Mouse (Mus musculus): Measurements from ENCODE around the gene Gm960. TPM values are rescaled to one million over a fixed set of nuclear protein-coding genes. Genes with fewer than 3 reads are reported as not detected.

Gm960 gene
- polyA plus RNA-seq, 1 experiment from 2014 or later = 0.33 TPM

- H3K4me3 ChIP-seq (ENCODE audit: low read depth, low read length) = no peak overlapping the region
- no peaks in the 10 kb centered on the region for H3K36me3 ChIP-seq (replicated peaks; ENCODE audit: insufficient read depth, low read length)
- peak; percentile 35 for DNase-seq
- no peaks in the 10 kb centered on the region for H3K4me1 ChIP-seq (ENCODE audit: insufficient read depth)
- H3K4me2 ChIP-seq (ENCODE audit: low read depth, low read length) = no peak overlapping the region
- no peak overlapping the region for H3K27ac ChIP-seq (ENCODE audit: low read depth)
- no peak overlapping the region for H3K9ac ChIP-seq (replicated peaks)
- H3K27me3 ChIP-seq (ENCODE audit: insufficient read depth, low read length) = no peaks in the 10 kb centered on the region
- no peaks in the 10 kb centered on the region for H3K9me3 ChIP-seq (ENCODE audit: low read length)
- no peak for ATAC-seq
- TF ChIP-seq EP300 (IDR thresholded peaks at IDR 0.05; ENCODE audit: low read depth) = no peak
- peak; percentile 67 for TF ChIP-seq CTCF (IDR thresholded peaks at IDR 0.05; ENCODE audit: low read depth)
- WGBS (ENCODE audit: insufficient replicate concordance) = 40% methylated on average over 5 of the region's 5 CpGs
Observed at GRCm38 (mm10) chr19:4743524-4743923, 45.1 kb upstream of the Gm960 start.

- TF ChIP-seq EP300 (IDR thresholded peaks at IDR 0.05; ENCODE audit: low read depth) = no peak
- TF ChIP-seq CTCF (IDR thresholded peaks at IDR 0.05; ENCODE audit: low read depth) = no peak
- 83% methylated on average over 6 of the region's 6 CpGs for WGBS (ENCODE audit: insufficient replicate concordance)
- DNase-seq = no peak
- Histone ChIP-seq H3K36me3 (replicated peaks; ENCODE audit: insufficient read depth, low read length) (no peaks in the 10 kb centered on the region), H3K9ac (replicated peaks) (no peak overlapping the region), H3K4me2 (ENCODE audit: low read depth, low read length) (no peak overlapping the region), H3K4me3 (ENCODE audit: low read depth, low read length) (no peak overlapping the region), H3K4me1 (ENCODE audit: insufficient read depth) (no peaks in the 10 kb centered on the region), H3K9me3 (ENCODE audit: low read length) (no peaks in the 10 kb centered on the region), H3K27ac (ENCODE audit: low read depth) (no peak overlapping the region), H3K27me3 (ENCODE audit: insufficient read depth, low read length) (no peaks in the 10 kb centered on the region)
- ATAC-seq = no peak
Observed at GRCm38 (mm10) chr19:4742229-4742628, 43.8 kb upstream of the Gm960 start.

- Histone ChIP-seq H3K9me3 (ENCODE audit: low read length) (no peaks in the 10 kb centered on the region), H3K36me3 (replicated peaks; ENCODE audit: insufficient read depth, low read length) (no peaks in the 10 kb centered on the region), H3K27ac (ENCODE audit: low read depth) (no peak overlapping the region), H3K4me3 (ENCODE audit: low read depth, low read length) (no peak overlapping the region), H3K27me3 (ENCODE audit: insufficient read depth, low read length) (no peaks in the 10 kb centered on the region), H3K4me1 (ENCODE audit: insufficient read depth) (no peaks in the 10 kb centered on the region), H3K9ac (replicated peaks) (no peak overlapping the region), H3K4me2 (ENCODE audit: low read depth, low read length) (no peak overlapping the region)
- ATAC-seq = no peak
- DNase-seq = no peak
- WGBS (ENCODE audit: insufficient replicate concordance) = 82% methylated on average over 10 of the region's 10 CpGs
- TF ChIP-seq EP300 (IDR thresholded peaks at IDR 0.05; ENCODE audit: low read depth) (no peak), CTCF (IDR thresholded peaks at IDR 0.05; ENCODE audit: low read depth) (no peak)
Observed at GRCm38 (mm10) chr19:4741482-4741881, 43.0 kb upstream of the Gm960 start.

- ATAC-seq (no peak), DNase-seq (no peak)
- H3K9ac ChIP-seq (replicated peaks) = no peak overlapping the region
- 81% methylated on average over 5 of the region's 5 CpGs for WGBS (ENCODE audit: insufficient replicate concordance)
- no peaks in the 10 kb centered on the region for H3K36me3 ChIP-seq (replicated peaks; ENCODE audit: insufficient read depth, low read length)
- no peak for TF ChIP-seq CTCF (IDR thresholded peaks at IDR 0.05; ENCODE audit: low read depth)
- TF ChIP-seq EP300 (IDR thresholded peaks at IDR 0.05; ENCODE audit: low read depth) = no peak
- H3K4me2 ChIP-seq (ENCODE audit: low read depth, low read length) = no peak overlapping the region
- H3K27me3 ChIP-seq (ENCODE audit: insufficient read depth, low read length) = no peaks in the 10 kb centered on the region
- no peaks in the 10 kb centered on the region for H3K4me1 ChIP-seq (ENCODE audit: insufficient read depth)
- H3K4me3 ChIP-seq (ENCODE audit: low read depth, low read length) = no peak overlapping the region
- no peaks in the 10 kb centered on the region for H3K9me3 ChIP-seq (ENCODE audit: low read length)
- H3K27ac ChIP-seq (ENCODE audit: low read depth) = no peak overlapping the region
Observed at GRCm38 (mm10) chr19:4739762-4740161, 41.3 kb upstream of the Gm960 start.

GRCm38 (mm10) chr19:4739053-4739452, 40.6 kb upstream of the Gm960 start:
- ATAC-seq = no peak

GRCm38 (mm10) chr19:4737866-4738265, 39.4 kb upstream of the Gm960 start:
- TF ChIP-seq EP300 (IDR thresholded peaks at IDR 0.05; ENCODE audit: low read depth) (no peak), CTCF (IDR thresholded peaks at IDR 0.05; ENCODE audit: low read depth) (no peak)
- no peaks in the 10 kb centered on the region for H3K9me3 ChIP-seq (ENCODE audit: low read length)
- DNase-seq (no peak), ATAC-seq (no peak)
- H3K4me2 ChIP-seq (ENCODE audit: low read depth, low read length) = no peak overlapping the region
- no peaks in the 10 kb centered on the region for H3K4me1 ChIP-seq (ENCODE audit: insufficient read depth)
- no peaks in the 10 kb centered on the region for H3K36me3 ChIP-seq (replicated peaks; ENCODE audit: insufficient read depth, low read length)
- no peak overlapping the region for H3K27ac ChIP-seq (ENCODE audit: low read depth)
- no peak overlapping the region for H3K9ac ChIP-seq (replicated peaks)
- H3K4me3 ChIP-seq (ENCODE audit: low read depth, low read length) = no peak overlapping the region
- H3K27me3 ChIP-seq (ENCODE audit: insufficient read depth, low read length) = no peaks in the 10 kb centered on the region
- 75% methylated on average over 13 of the region's 13 CpGs for WGBS (ENCODE audit: insufficient replicate concordance)

More at GRCm38 (mm10) chr19:4739053-4739452, 40.6 kb upstream of the Gm960 start:
- H3K27me3 ChIP-seq (ENCODE audit: insufficient read depth, low read length) = no peaks in the 10 kb centered on the region
- no peaks in the 10 kb centered on the region for H3K9me3 ChIP-seq (ENCODE audit: low read length)
- no peak for DNase-seq
- H3K36me3 ChIP-seq (replicated peaks; ENCODE audit: insufficient read depth, low read length) = no peaks in the 10 kb centered on the region
- WGBS (ENCODE audit: insufficient replicate concordance) = 81% methylated on average over 11 of the region's 11 CpGs
- H3K27ac ChIP-seq (ENCODE audit: low read depth) = no peak overlapping the region
- H3K4me3 ChIP-seq (ENCODE audit: low read depth, low read length) = no peak overlapping the region
- TF ChIP-seq CTCF (IDR thresholded peaks at IDR 0.05; ENCODE audit: low read depth) (no peak), EP300 (IDR thresholded peaks at IDR 0.05; ENCODE audit: low read depth) (no peak)
- H3K4me1 ChIP-seq (ENCODE audit: insufficient read depth) = no peaks in the 10 kb centered on the region
- no peak overlapping the region for H3K4me2 ChIP-seq (ENCODE audit: low read depth, low read length)
- no peak overlapping the region for H3K9ac ChIP-seq (replicated peaks)

GRCm38 (mm10) chr19:4733052-4733451, 34.6 kb upstream of the Gm960 start:
- TF ChIP-seq EP300 (IDR thresholded peaks at IDR 0.05; ENCODE audit: low read depth) (no peak), CTCF (IDR thresholded peaks at IDR 0.05; ENCODE audit: low read depth) (no peak)
- no peak overlapping the region for H3K4me3 ChIP-seq (ENCODE audit: low read depth, low read length)
- no peak for DNase-seq
- no peak overlapping the region for H3K27ac ChIP-seq (ENCODE audit: low read depth)
- no peak overlapping the region for H3K9ac ChIP-seq (replicated peaks)
- no peaks in the 10 kb centered on the region for H3K4me1 ChIP-seq (ENCODE audit: insufficient read depth)
- no peak overlapping the region for H3K4me2 ChIP-seq (ENCODE audit: low read depth, low read length)
- H3K9me3 ChIP-seq (ENCODE audit: low read length) = no peaks in the 10 kb centered on the region
- no peaks in the 10 kb centered on the region for H3K36me3 ChIP-seq (replicated peaks; ENCODE audit: insufficient read depth, low read length)
- no peak for ATAC-seq
- no peaks in the 10 kb centered on the region for H3K27me3 ChIP-seq (ENCODE audit: insufficient read depth, low read length)
- WGBS (ENCODE audit: insufficient replicate concordance) = 64% methylated on average over 3 of the region's 3 CpGs
